Mouse (Mus musculus) bone marrow macrophage, adult 2 months (primary cell): ENCODE data around the gene Hs6st3.

ENCODE experiments used
- CTCF ChIP-seq: IDR thresholded peaks from 2 replicates; pipeline ENCODE4 v1.5.1; 2012; ENCODE audit warnings: low read depth, mild to moderate bottlenecking, low read length, moderate library complexity
- POLR2A ChIP-seq: IDR thresholded peaks from 2 replicates; pipeline ENCODE4 v1.6.1; 2012; ENCODE audit warnings: mild to moderate bottlenecking, low read depth, low read length, borderline replicate concordance

- TF ChIP-seq CTCF (no peak), POLR2A (no peak)
Measured at GRCm38 (mm10) chr14:119800856-119801255, 662.7 kb downstream of the Hs6st3 start.
